Mouse (Mus musculus) heart, embryonic 16.5 days (tissue): ENCODE data around the gene Amh. TPM values are rescaled to one million over a fixed set of nuclear protein-coding genes. Genes with fewer than 3 reads are reported as not detected.

Experiments
- ATAC-seq: fragments of 200-750 bp; cut with Nextera tagmentation; replicated peaks from 2 replicates; pipeline ENCODE4 v1.8.0; 2017; ENCODE audit warnings: moderate number of reproducible peaks; ENCODE audit not compliant: insufficient read depth, low FRiP score; ENCODE audit errors: extremely low read depth
- H3K27ac ChIP-seq: fragments of 300-500 bp; sonication (generic); 2 replicates; pipeline ENCODE4 v1.5.1; 2014; ENCODE audit warnings: mild to moderate bottlenecking, low read length, control low read depth, moderate library complexity
- H3K27me3 ChIP-seq: fragments of 300-500 bp; sonication (generic); 2 replicates; pipeline ENCODE4 v1.6.1; 2014; ENCODE audit warnings: low read length, mixed read lengths; ENCODE audit not compliant: control insufficient read depth, insufficient read depth
- H3K36me3 ChIP-seq: fragments of 300-500 bp; sonication (generic); 2 replicates; pipeline ENCODE4 v1.6.1; 2014; ENCODE audit not compliant: control insufficient read depth, insufficient read depth
- H3K4me1 ChIP-seq: fragments of 300-500 bp; sonication (generic); 2 replicates; pipeline ENCODE4 v1.6.1; 2014; ENCODE audit warnings: low read length, mixed read lengths; ENCODE audit not compliant: control insufficient read depth, insufficient read depth
- H3K4me2 ChIP-seq: fragments of 300-500 bp; sonication (generic); 2 replicates; pipeline ENCODE4 v1.6.1; 2014; ENCODE audit warnings: low read depth, mild to moderate bottlenecking, control low read depth, low read length
- H3K4me3 ChIP-seq: fragments of 300-500 bp; sonication (generic); 2 replicates; pipeline ENCODE4 v1.5.1; 2014; ENCODE audit warnings: mild to moderate bottlenecking, control low read depth, low read length
- H3K9ac ChIP-seq: fragments of 300-500 bp; sonication (generic); 2 replicates; pipeline ENCODE4 v1.6.1; 2014; ENCODE audit warnings: low read length, control low read depth
- H3K9me3 ChIP-seq: fragments of 300-500 bp; sonication (generic); replicated peaks from 2 replicates; pipeline ENCODE4 v1.6.1; 2016; ENCODE audit warnings: low read length; ENCODE audit not compliant: control insufficient read depth
- WGBS: fragments of 180-500 bp; shearing (Covaris S2); extraction: QIAGEN DNeasy Blood & Tissue Kit; methylation state at CpG from one replicate; pipeline ENCODE4 v1.1.7; 2014; 5-methylcytosine and 5-hydroxymethylcytosine counted together
- polyA plus RNA-seq: library from polyadenylated mRNA; unstranded; fragments of >200 nt; fragmentation: Nextera tagmentation; extraction: Ambion mirVana; gene quantifications from 2 replicates; pipeline ENCODE4 v1.2.1, GENCODE M21; 2015

Amh gene
- polyA plus RNA-seq: 0.13 and 0.29 TPM in 2 replicates

- H3K27ac ChIP-seq: no peak within 1 kb of the TSS
- peak within 1 kb of the TSS; percentile 49; the same call in 1 of the 2 replicates for H3K9ac ChIP-seq
- peaks cover 37% of the 10 kb centered on the region for H3K36me3 ChIP-seq
- H3K4me3 ChIP-seq: no peak within 1 kb of the TSS
- H3K4me2 ChIP-seq: no peak within 1 kb of the TSS
- H3K27me3 ChIP-seq: peaks cover 2% of the 10 kb centered on the region; the same call in 1 of the 2 replicates
- 49% methylated on average over 6 of the region's 6 CpGs for WGBS
- ATAC-seq: no peak
- H3K4me1 ChIP-seq: peaks cover 47% of the 10 kb centered on the region
- no peaks in the 10 kb centered on the region for H3K9me3 ChIP-seq
Observed at GRCm38 (mm10) chr10:80804916-80805315, at the start of gene Amh. Amh (plus strand) TSS chr10:80805243.

- ATAC-seq: 0 out of 2 replicates have a peak, but pooled peaks have one; percentile 2
- Histone ChIP-seq H3K9me3 (no peaks in the 10 kb centered on the region), H3K36me3 (no peaks in the 10 kb centered on the region), H3K27me3 (no peaks in the 10 kb centered on the region), H3K4me3 (peak overlapping the region; percentile 97), H3K4me1 (peaks cover 61% of the 10 kb centered on the region), H3K4me2 (peak overlapping the region; percentile 86), H3K27ac (peak overlapping the region; percentile 89), H3K9ac (peak overlapping the region; percentile 97)
- under 1% methylated on average over 61 of the region's 75 CpGs for WGBS
Observed at GRCm38 (mm10) chr10:80755291-80756015, 49.6 kb upstream of the Amh start.

- no peaks in the 10 kb centered on the region for H3K27me3 ChIP-seq
- H3K9ac ChIP-seq: peak overlapping the region; percentile 97
- no peaks in the 10 kb centered on the region for H3K36me3 ChIP-seq
- ATAC-seq: no peak
- no peaks in the 10 kb centered on the region for H3K9me3 ChIP-seq
- H3K4me3 ChIP-seq: peak overlapping the region; percentile 97
- peak overlapping the region; percentile 89 for H3K27ac ChIP-seq
- peak overlapping the region; percentile 86 for H3K4me2 ChIP-seq
- H3K4me1 ChIP-seq: peaks cover 64% of the 10 kb centered on the region
- 14% methylated on average over 3 of the region's 3 CpGs for WGBS
Observed at GRCm38 (mm10) chr10:80756099-80756498, 48.9 kb upstream of the Amh start.

GRCm38 (mm10) chr10:80756509-80756908 is 48.5 kb upstream of the Amh start:
- peak overlapping the region; percentile 89 for H3K27ac ChIP-seq
- peak overlapping the region; percentile 97 for H3K4me3 ChIP-seq
- H3K4me2 ChIP-seq: peak overlapping the region; percentile 86
- peaks cover 68% of the 10 kb centered on the region for H3K4me1 ChIP-seq
- no peaks in the 10 kb centered on the region for H3K27me3 ChIP-seq
- 30% methylated on average over 2 of the region's 2 CpGs for WGBS
- ATAC-seq: no peak
- peak overlapping the region; percentile 97 for H3K9ac ChIP-seq
- no peaks in the 10 kb centered on the region for H3K9me3 ChIP-seq
- no peaks in the 10 kb centered on the region for H3K36me3 ChIP-seq

GRCm38 (mm10) chr10:80756967-80757366 is 48.1 kb upstream of the Amh start:
- no peak for ATAC-seq
- H3K4me3 ChIP-seq: peak overlapping the region; percentile 97
- peaks cover 72% of the 10 kb centered on the region for H3K4me1 ChIP-seq
- H3K9me3 ChIP-seq: no peaks in the 10 kb centered on the region
- no peaks in the 10 kb centered on the region for H3K27me3 ChIP-seq
- 46% methylated on average over 4 of the region's 4 CpGs for WGBS
- H3K4me2 ChIP-seq: peak overlapping the region; percentile 86
- H3K27ac ChIP-seq: peak overlapping the region; percentile 71
- H3K9ac ChIP-seq: peak overlapping the region; percentile 27; the same call in 1 of the 2 replicates
- no peaks in the 10 kb centered on the region for H3K36me3 ChIP-seq

GRCm38 (mm10) chr10:80757717-80758116 is 47.3 kb upstream of the Amh start:
- peak overlapping the region; percentile 71 for H3K27ac ChIP-seq
- no peaks in the 10 kb centered on the region for H3K27me3 ChIP-seq
- 0 out of 2 replicates have a peak overlapping the region, but pooled peaks have one; percentile 2 for H3K4me3 ChIP-seq
- H3K9ac ChIP-seq: peak overlapping the region; percentile 55
- 26% methylated on average over 5 of the region's 5 CpGs for WGBS
- no peaks in the 10 kb centered on the region for H3K36me3 ChIP-seq
- H3K9me3 ChIP-seq: no peaks in the 10 kb centered on the region
- ATAC-seq: peak; percentile 50; the same call in 1 of the 2 replicates
- H3K4me1 ChIP-seq: peaks cover 66% of the 10 kb centered on the region
- H3K4me2 ChIP-seq: peak overlapping the region; percentile 86; the same call in 1 of the 2 replicates

- Histone ChIP-seq H3K9me3 (no peaks in the 10 kb centered on the region), H3K36me3 (no peaks in the 10 kb centered on the region), H3K9ac (peak overlapping the region; percentile 55; the same call in 1 of the 2 replicates), H3K27me3 (no peaks in the 10 kb centered on the region), H3K4me1 (peaks cover 68% of the 10 kb centered on the region), H3K4me2 (no peak overlapping the region), H3K27ac (peak overlapping the region; percentile 71), H3K4me3 (no peak overlapping the region)
- WGBS: 49% methylated on average over 7 of the region's 7 CpGs
- ATAC-seq: no peak
Observed at GRCm38 (mm10) chr10:80758651-80759050, 46.4 kb upstream of the Amh start.

GRCm38 (mm10) chr10:80760596-80761524 is 44.2 kb upstream of the Amh start:
- no peak overlapping the region for H3K4me3 ChIP-seq
- H3K9ac ChIP-seq: no peak overlapping the region
- H3K27me3 ChIP-seq: no peaks in the 10 kb centered on the region
- 79% methylated on average over 4 of the region's 4 CpGs for WGBS
- H3K36me3 ChIP-seq: peaks cover 8% of the 10 kb centered on the region
- H3K27ac ChIP-seq: peak overlapping the region; percentile 3; the same call in 1 of the 2 replicates
- peaks cover 64% of the 10 kb centered on the region for H3K4me1 ChIP-seq
- ATAC-seq: no peak
- no peak overlapping the region for H3K4me2 ChIP-seq
- H3K9me3 ChIP-seq: no peaks in the 10 kb centered on the region
